Mouse (Mus musculus): ENCODE results near the gene Minpp1.

The Minpp1 gene

DNA sequence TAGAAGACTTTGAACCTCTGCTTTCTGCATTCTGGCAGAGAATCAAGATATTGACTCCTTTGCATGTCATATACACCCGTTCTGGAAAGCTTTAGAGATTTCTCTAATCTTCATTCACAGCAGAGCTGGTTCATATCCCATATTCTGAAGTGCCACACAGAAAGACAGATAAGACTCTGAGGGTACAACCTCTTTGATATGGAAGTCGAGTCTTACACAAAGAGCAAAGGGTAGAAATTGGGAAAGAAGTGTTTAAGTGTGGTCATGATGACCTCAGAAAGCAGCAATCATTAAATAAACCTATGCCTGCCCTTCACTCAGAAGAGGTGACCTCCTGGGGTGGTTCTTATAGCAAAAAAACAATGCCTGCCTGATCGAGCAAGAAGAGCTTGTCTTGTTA, 43.2 kb downstream of the Minpp1 start:
- no peak for DNase-seq (ENCODE audit: low spot score)

DNA sequence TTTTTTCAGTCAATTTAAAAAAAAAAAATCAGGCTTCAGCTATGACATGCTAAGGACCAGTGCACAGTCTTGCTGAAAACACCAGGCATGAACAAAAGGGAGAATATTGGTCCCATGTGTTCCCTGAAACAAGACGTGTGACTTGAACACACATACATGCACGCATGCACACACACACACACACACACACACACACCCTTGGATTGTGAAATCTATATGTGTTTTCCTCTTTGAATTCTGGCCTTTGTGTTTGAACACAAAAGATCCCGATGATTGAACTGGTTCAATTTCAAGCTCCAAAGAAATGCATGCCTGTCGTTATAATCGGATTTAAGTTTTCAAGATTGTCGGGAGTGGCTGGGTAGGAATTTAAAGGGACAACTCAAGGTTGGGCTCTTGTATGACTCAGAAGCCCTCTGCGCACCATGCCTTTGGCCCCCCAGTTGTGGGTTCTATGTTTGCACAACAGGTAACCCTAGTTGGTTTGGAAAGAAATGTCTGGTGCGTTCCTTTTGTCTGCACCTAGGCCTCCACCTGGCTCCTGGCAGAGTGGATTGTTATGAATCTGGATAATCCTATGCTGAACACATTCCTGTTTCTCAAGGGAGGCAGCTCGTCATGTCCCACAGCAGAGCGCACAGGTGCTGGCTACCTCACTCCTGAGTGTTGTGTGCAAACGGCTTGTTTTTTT, 43.8 kb downstream of the Minpp1 start:
- DNase-seq (ENCODE audit: low spot score) = no peak

DNA sequence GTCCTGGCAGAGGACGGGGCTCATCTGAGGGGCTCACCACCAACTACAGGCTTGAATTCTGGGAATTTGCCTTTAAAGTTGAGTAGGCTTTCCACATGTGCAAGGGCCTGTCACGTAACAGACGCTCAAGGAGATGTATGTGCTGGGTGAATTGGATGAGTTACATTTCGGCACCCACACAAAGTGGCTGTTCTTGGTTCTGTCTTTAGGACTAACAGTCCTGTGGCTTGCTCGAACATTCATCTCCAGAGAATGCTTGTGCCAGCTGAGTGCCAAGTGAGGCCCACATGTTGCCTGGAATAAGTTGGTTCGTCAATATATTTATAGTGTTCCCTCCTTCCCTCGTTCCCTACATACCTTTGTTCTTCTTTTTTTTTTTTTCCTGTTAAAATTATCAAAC, 44.7 kb downstream of the Minpp1 start:
- no peak for DNase-seq (ENCODE audit: low spot score)

DNA sequence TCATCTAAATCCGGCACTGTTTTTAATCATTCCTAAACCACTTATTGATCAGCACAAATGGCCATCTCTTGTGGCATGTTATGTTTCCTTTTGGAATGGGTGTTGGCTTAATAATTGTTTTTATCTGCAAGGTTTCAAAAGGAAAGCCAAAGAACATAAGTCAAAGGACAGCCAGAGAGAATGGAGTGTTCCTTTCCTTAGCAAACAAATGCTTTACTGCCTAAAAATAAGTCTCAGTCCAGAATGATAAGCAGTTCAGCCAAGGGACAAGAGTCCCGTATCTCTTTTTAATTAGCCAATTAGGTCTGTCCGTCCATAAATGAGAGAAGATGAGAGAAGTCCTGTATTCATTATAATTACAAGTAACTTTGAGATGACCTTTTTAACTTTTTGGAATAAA, 46.8 kb downstream of the Minpp1 start:
- DNase-seq (ENCODE audit: low spot score) = no peak

DNA sequence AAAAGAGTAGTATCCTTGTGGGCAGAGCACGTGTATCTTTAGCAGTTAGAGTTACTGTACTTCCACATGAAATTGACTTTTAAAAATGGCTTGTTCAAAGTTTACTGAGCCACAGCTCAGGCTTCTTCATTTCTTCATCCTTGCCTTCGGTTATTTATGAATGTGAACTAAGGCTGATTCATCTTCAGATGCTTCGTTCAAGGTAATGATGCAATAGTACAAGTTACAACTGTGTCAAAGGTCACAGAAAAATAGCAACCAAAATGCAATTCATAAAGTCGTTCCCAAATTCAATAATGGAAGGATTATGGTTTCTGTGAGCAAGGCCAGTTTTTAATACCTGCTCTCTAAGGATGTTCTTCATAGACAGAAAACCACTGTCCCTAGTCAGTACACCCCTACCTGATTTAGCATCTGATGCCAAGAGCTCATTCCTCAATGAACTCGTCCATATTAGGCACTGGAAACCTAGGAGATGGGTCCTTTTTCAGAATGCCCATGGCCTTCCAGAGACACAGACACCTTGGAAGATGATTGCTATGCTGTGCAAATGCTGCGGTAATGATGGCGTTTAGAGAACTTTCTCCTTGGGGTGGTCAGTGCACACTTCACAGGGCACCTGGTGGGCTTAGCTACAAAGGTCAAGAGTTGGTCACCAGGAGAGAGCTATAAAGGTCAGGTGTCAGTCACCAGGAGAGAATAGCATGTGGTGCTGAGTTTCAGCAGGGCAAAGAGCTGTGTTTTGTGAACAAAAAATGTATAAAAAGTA, 47.4 kb downstream of the Minpp1 start:
- no peak for DNase-seq (ENCODE audit: low spot score)

DNA sequence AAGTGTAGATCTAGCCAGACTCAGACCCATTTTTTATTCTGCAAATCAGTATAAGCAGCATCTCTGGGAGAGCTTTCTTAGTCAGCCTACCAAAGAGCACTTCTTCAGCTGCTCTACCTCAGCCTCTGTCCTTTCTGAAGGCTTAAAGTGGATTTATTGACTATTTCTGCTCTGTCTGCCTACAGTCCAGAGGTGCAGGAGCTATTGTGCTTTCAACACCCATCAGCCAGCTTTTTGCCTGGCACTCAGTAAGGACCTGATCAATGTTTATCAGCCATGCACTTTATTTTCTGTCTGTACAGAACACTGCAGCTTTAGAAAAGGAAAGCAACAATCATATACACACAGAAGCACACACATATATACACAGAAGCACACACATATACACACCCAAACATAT, 49.3 kb downstream of the Minpp1 start:
- no peak for DNase-seq (ENCODE audit: low spot score)

DNA sequence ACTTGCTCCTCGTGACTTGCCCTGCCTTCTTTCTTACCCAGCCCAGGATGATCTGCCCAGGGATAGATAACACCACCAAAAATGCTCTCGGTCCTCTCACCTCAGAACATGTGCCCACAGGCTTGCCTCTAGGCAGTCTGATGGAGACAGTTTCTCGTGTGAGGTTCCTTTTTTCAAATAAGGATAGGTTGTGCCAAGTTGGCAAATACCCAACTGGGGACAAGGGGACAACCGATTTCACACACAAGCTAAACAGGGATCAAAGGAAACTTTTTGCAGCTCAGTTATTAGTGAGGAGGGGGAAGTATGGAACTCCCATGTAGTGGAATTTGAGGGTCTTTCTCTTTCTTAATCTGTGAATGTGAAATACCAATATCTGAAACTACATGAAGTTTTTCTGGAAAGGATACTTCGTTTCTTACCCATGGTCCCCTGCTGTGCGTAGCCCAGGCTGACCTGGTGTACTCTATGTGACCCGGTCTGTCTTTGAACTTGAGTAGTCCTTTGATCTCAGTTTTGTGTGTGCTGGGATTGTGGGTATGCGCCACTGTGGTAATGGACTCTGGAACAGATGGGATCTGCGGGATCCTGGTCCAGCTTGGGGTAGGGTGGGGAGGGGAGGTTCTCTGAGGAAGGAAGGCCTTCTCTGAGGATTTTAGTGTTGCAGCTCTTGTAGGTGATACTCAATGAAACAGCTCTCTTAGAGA, 57.4 kb downstream of the Minpp1 start:
- DNase-seq (ENCODE audit: low spot score) = no peak

DNA sequence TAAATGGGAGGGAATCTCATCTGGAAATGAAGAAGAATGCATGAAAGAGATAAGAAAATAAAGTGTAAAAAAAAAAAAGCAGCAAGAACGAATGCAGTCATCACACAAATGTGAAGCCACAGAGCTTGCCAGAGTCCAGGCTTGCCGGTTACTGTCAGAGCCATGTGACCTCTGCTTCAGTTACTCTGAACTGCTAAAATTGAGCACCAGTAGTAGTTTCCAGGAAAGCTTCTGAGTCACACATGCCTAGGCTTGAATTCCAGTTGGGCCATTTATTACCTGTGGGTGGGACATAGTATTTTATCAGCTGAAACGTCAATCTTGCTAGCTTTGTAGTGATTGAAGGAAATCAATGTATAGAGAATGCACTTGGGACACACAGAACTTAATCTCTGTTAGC, 61.8 kb downstream of the Minpp1 start:
- no peak for DNase-seq (ENCODE audit: low spot score)

DNA sequence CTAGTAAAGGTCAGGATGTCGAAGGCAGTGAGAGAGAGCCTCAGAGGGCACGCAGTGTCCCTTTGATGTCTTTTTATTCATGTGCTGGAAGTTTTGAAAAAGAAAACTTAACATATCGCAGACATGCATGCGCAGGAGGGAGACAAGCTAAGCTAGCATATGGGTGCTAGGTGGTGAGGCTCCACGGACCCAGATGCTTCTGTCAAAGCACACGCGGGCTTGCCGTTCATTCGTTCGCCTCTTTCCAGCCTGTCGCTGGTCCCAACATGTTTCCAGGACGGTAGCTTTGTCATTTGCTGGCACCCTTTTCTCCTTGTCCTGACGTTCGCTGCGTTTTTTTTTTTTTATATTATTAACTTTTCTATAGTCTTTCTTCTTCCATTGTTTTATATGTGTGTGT, 62.6 kb downstream of the Minpp1 start:
- DNase-seq (ENCODE audit: low spot score) = no peak

DNA sequence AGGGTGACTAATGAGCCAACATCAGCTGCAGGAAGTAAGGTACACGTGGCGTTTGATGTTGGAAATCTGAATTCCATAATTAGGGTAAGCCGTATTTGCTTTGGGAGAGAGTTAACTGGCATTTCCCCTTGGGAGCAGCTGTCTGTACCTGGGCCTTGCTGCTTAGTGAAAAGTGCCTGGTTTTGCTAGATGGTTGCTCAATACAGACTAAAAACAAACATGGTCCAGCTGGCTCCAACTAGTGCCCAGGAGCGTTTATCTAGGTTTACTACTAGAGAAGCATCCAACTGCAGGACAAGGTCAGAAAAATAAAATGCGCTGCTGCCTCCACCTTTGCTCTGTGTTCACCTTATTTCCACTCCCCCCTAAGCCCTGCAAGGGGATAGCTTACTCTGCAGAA, 64.9 kb downstream of the Minpp1 start:
- DNase-seq (ENCODE audit: low spot score) = no peak

DNA sequence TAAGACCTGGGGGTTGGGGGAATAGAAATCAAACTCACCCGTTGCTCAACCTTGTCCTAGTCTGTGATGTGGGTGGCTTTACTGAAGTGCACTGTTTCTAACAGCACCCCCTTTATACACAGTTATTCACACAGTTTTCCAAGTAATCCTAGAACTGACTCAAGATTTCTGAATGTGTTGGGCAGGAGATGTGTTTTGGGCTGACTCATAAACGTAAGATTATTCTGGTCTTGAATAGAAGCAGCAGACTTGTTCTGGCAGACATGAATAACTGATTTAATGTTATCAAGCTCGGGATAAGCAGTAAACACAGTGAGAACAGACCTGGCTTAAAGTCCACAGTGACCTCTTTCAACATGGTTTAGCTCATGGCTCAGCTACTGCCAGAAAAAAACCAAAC, 65.9 kb downstream of the Minpp1 start:
- peak; percentile 34 for DNase-seq (ENCODE audit: low spot score)

DNA sequence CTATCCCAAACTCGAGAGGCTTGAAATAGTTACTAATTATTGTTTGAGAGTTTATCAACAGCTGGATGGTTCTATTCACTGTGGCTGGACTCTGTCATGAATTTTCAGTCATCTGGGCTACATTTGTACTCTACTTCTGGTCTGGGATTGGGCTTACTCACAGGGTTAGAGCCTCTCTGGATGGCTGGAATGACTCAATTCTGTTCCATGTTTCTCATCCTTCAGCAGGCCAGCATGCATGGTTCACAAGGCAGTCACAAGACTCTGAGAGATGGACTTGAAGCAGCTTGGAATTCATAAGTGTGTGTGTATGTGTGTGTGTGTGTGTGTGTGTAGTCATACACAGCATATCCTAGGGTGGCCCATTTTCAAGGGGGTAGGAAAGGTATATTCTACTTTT, 66.5 kb downstream of the Minpp1 start:
- DNase-seq (ENCODE audit: low spot score) = no peak

DNA sequence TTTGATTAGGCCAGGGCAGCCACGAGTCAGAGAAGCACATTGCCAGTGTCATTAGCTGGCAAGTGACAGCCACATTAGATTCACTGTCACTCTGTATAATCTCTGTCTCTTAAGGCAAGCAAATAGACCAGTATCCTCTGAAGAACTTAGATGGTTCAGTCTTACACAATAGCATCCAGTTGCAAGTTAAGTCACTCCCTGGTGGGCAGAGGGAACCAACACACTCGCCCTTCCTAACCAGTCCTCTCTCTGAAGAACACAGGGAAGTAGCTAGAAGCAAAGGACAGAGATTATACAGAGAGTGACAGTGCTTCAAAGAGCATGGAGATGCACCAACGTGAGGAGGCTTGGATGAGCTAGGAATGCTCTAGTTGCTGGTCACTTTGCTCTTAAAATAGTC, 67.7 kb downstream of the Minpp1 start:
- DNase-seq (ENCODE audit: low spot score) = no peak

DNA sequence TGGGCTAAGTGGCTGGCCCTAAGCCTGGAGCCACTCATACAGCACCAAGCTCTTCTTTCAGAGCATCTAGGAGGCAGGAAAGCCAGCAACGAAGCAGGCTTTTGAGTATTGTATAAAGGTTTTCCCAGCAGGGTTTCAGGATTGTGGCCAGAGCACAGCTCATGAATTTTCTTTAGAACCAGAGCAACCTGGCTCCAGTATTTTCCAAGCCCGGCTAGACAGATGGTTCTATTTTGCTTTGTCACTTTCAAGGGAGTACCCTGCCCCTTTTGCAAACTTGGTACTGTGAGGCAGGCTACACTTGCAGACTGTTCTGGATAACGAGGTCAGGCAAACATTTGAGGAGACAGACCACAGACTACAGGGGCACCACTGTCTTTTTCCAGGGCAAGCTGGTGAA, 69.7 kb downstream of the Minpp1 start:
- no peak for DNase-seq (ENCODE audit: low spot score)

All from lung, postnatal 25 days (tissue).